Mouse (Mus musculus): ENCODE measurements around the gene 5730455P16Rik. TPM values are rescaled to one million over a fixed set of nuclear protein-coding genes. Genes with fewer than 3 reads are reported as not detected.
A peak's percentile ranks its signal among the peaks of the same experiment; 100 is the strongest.
"Not testable (repeated sequence)": the region's sequence is repeated elsewhere in the genome, so short reads cannot be mapped to it uniquely, and the experiment has no call there.

Gene 5730455P16Rik
- polyA plus RNA-seq, 1 experiment from 2014 or later = 32.2 TPM

GRCm38 (mm10) chr11:80395930-80396329, 18.1 kb upstream of the 5730455P16Rik start:
- H3K36me3 ChIP-seq = peaks cover 66% of the 10 kb centered on the region

GRCm38 (mm10) chr11:80391407-80392120, 13.7 kb upstream of the 5730455P16Rik start:
- H3K4me3 ChIP-seq (replicated peaks) = no peak overlapping the region
- peaks cover 66% of the 10 kb centered on the region for H3K36me3 ChIP-seq
- no peaks in the 10 kb centered on the region for H3K9me3 ChIP-seq
- H3K4me1 ChIP-seq (replicated peaks) = peaks cover 11% of the 10 kb centered on the region
- H3K27me3 ChIP-seq = no peaks in the 10 kb centered on the region
- ATAC-seq = no peak
- WGBS = 95% methylated on average over 2 of the region's 2 CpGs
- H3K4me2 ChIP-seq (replicated peaks) = no peak overlapping the region
- H3K9ac ChIP-seq (replicated peaks) = no peak overlapping the region
- H3K27ac ChIP-seq = no peak overlapping the region

More at GRCm38 (mm10) chr11:80395930-80396329, 18.1 kb upstream of the 5730455P16Rik start:
- no peak for ATAC-seq
- no peaks in the 10 kb centered on the region for H3K27me3 ChIP-seq
- no peak overlapping the region for H3K27ac ChIP-seq
- WGBS = 93% methylated on average over 3 of the region's 3 CpGs
- no peaks in the 10 kb centered on the region for H3K9me3 ChIP-seq
- no peaks in the 10 kb centered on the region for H3K4me1 ChIP-seq (replicated peaks)
- H3K4me3 ChIP-seq (replicated peaks) = no peak overlapping the region
- no peak overlapping the region for H3K4me2 ChIP-seq (replicated peaks)
- H3K9ac ChIP-seq (replicated peaks) = no peak overlapping the region

- H3K27me3 ChIP-seq = no peaks in the 10 kb centered on the region
- no peaks in the 10 kb centered on the region for H3K9me3 ChIP-seq
- 89% methylated on average over 1 of the region's 1 CpGs for WGBS
- H3K4me1 ChIP-seq (replicated peaks) = peaks cover 28% of the 10 kb centered on the region
- no peak overlapping the region for H3K9ac ChIP-seq (replicated peaks)
- H3K36me3 ChIP-seq = peaks cover 50% of the 10 kb centered on the region
- no peak for ATAC-seq
- no peak overlapping the region for H3K4me3 ChIP-seq (replicated peaks)
- H3K4me2 ChIP-seq (replicated peaks) = no peak overlapping the region
- H3K27ac ChIP-seq = no peak overlapping the region
These were observed 12.1 kb upstream of the 5730455P16Rik start for GRCm38 (mm10) chr11:80389885-80390284.

DNA sequence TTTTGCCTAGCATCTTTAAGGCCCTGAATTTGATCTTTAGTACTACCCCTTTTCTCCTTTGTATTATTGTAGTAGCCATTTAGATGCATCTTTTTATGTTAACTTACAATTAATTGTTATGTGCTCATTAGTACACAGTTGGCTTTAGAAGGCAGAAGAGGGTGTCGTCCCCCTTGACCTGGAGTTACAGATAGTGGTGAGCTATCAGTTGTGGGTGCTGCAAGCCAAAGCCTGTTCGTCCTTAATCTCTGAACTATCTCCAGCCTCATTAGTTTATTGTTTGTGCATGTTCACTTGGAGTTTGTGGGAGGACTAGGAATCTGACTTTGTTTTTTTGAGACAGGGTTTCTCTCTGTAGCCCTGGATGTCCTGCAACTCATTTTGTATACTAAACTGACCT, 9.0 kb upstream of the 5730455P16Rik start:
- ATAC-seq = no peak
- 90% methylated on average over 2 of the region's 2 CpGs for WGBS
- Histone ChIP-seq H3K27me3 (no peaks in the 10 kb centered on the region), H3K4me3 (replicated peaks) (peak overlapping the region; percentile 94), H3K36me3 (peaks cover 33% of the 10 kb centered on the region), H3K9me3 (no peaks in the 10 kb centered on the region), H3K4me2 (replicated peaks) (peak overlapping the region; percentile 99), H3K9ac (replicated peaks) (no peak overlapping the region), H3K27ac (no peak overlapping the region), H3K4me1 (replicated peaks) (peaks cover 41% of the 10 kb centered on the region)

GRCm38 (mm10) chr11:80385055-80385454, 7.2 kb upstream of the 5730455P16Rik start:
- Histone ChIP-seq H3K27ac (no peak overlapping the region; the same call in 1 of the 2 replicates), H3K4me1 (replicated peaks) (peaks cover 41% of the 10 kb centered on the region), H3K36me3 (peaks cover 25% of the 10 kb centered on the region), H3K4me2 (replicated peaks) (peak overlapping the region; percentile 99), H3K9ac (replicated peaks) (peak overlapping the region; percentile 98), H3K4me3 (replicated peaks) (peak overlapping the region; percentile 94), H3K9me3 (no peaks in the 10 kb centered on the region), H3K27me3 (no peaks in the 10 kb centered on the region)
- 60% methylated on average over 4 of the region's 4 CpGs for WGBS
- no peak for ATAC-seq

DNA sequence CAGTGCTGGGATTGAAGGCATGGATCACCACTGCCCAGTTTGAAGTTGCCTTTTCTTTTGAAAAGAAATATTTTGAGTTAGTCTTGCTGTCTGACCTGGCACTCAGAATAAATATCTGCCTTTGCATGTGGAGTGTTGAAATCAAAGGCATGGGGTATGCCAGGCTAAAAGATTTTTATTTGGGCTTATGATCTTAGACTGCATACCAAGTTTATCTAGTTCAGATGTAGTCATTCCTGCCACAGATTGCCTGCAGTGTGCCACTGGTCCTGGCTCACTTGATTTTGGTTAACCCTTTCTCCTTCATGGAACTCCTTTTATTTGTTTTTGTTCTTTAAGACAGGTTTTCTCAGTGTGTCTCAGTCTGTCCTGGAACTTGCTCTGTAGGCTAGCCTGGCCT, 6.6 kb upstream of the 5730455P16Rik start:
- Histone ChIP-seq H3K27ac (no peak overlapping the region), H3K4me2 (replicated peaks) (peak overlapping the region; percentile 99), H3K4me1 (replicated peaks) (peaks cover 41% of the 10 kb centered on the region), H3K4me3 (replicated peaks) (peak overlapping the region; percentile 94), H3K36me3 (peaks cover 20% of the 10 kb centered on the region), H3K9ac (replicated peaks) (peak overlapping the region; percentile 98), H3K9me3 (no peaks in the 10 kb centered on the region), H3K27me3 (no peaks in the 10 kb centered on the region)
- no peak for ATAC-seq

DNA sequence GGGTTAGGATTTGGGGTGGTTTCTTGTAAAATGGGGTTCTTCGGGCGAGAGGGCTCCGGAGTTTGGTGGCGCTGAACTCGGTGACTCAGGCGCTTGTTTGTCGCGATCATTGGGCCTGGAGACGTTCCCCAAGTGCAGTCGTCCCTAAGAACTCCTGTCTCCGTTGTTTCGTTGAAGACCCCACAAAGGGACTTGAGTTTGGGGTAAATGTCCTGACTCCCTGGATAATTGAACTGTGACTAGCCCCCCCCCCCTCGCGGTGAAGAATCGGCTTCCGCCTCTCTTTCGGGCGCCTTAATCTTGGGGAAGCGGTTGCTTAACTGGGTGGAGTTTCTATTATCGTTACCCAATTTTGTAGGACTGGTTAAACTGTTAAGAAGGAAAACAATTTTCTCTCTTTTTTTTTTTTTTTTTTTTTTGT, 5.8 kb upstream of the 5730455P16Rik start:
- no peaks in the 10 kb centered on the region for H3K27me3 ChIP-seq
- peak; percentile 15; the same call in 1 of the 2 replicates for ATAC-seq
- H3K4me1 ChIP-seq (replicated peaks) = peaks cover 41% of the 10 kb centered on the region
- peak overlapping the region; percentile 36 for H3K4me2 ChIP-seq (replicated peaks)
- H3K9ac ChIP-seq (replicated peaks) = peak overlapping the region; percentile 98
- peaks cover 14% of the 10 kb centered on the region for H3K36me3 ChIP-seq
- peak overlapping the region; percentile 90 for H3K27ac ChIP-seq
- no peaks in the 10 kb centered on the region for H3K9me3 ChIP-seq
- WGBS = under 1% methylated on average over 20 of the region's 20 CpGs
- H3K4me3 ChIP-seq (replicated peaks) = peak overlapping the region; percentile 94

DNA sequence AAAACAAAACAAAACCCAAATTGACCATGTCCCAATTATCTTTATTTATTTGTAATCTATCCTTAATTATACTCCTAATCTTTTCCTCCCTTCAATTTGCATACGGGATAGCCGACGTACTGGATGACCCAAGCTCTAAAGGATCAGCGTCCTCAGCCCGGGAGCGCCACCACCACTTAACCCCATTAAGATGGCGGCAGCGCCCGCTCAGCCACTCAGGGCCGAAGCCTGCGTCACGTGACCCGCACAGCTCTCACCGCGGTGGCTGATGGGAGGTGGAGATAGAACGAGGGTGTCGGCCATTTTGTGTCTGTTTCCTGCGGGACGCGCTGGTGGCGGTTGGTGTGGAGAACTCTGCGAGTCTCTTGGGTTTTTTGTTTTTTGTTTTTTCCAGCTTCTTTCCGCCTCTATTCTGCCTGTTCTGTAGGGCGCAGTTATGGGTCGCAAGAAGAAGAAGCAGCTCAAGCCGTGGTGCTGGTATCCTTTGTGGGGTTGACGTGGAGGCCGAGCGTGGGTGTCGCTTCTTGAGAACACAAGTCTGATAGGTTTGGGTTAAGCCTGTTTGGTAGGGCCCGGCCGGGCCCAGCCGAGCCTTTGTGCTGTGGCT, 5.3 kb upstream of the 5730455P16Rik start, which contains the start of gene Zfp207:
Gene Zfp207, plus strand, starts transcription at position 261 of the 607 bp plus-strand sequence.
- peak; percentile 95 for ATAC-seq
- Histone ChIP-seq H3K4me1 (replicated peaks) (peaks cover 43% of the 10 kb centered on the region), H3K27me3 (no peaks in the 10 kb centered on the region), H3K27ac (peak within 1 kb of the TSS; percentile 90), H3K4me3 (replicated peaks) (peak within 1 kb of the TSS; percentile 94), H3K9me3 (no peaks in the 10 kb centered on the region), H3K36me3 (peaks cover 9% of the 10 kb centered on the region), H3K4me2 (replicated peaks) (peak within 1 kb of the TSS; percentile 99), H3K9ac (replicated peaks) (peak within 1 kb of the TSS; percentile 98)
- 0% methylated on average over 33 of the region's 33 CpGs for WGBS

GRCm38 (mm10) chr11:80382626-80383018, 4.8 kb upstream of the 5730455P16Rik start:
- H3K27ac ChIP-seq = peak overlapping the region; percentile 90
- peak overlapping the region; percentile 94 for H3K4me3 ChIP-seq (replicated peaks)
- peaks cover 4% of the 10 kb centered on the region for H3K36me3 ChIP-seq
- H3K9ac ChIP-seq (replicated peaks) = peak overlapping the region; percentile 70
- ATAC-seq = peak; percentile 24
- 8% methylated on average over 12 of the region's 12 CpGs for WGBS
- H3K27me3 ChIP-seq = no peaks in the 10 kb centered on the region
- H3K4me1 ChIP-seq (replicated peaks) = peaks cover 41% of the 10 kb centered on the region
- H3K9me3 ChIP-seq = no peaks in the 10 kb centered on the region
- H3K4me2 ChIP-seq (replicated peaks) = peak overlapping the region; percentile 68

- H3K27ac ChIP-seq; H3K27me3 ChIP-seq; H3K36me3 ChIP-seq; H3K9ac ChIP-seq (replicated peaks); H3K4me2 ChIP-seq (replicated peaks); H3K4me3 ChIP-seq (replicated peaks); ATAC-seq; H3K9me3 ChIP-seq: not testable (repeated sequence)
- H3K4me1 ChIP-seq (replicated peaks) = peaks cover 21% of the 10 kb centered on the region
- WGBS = 97% methylated on average over 7 of the region's 7 CpGs
These were observed 1.4 kb upstream of the 5730455P16Rik start for GRCm38 (mm10) chr11:80379184-80379583.

GRCm38 (mm10) chr11:80378452-80379068, 726 bp upstream of the 5730455P16Rik start:
- WGBS = 66% methylated on average over 2 of the region's 2 CpGs
- not testable (repeated sequence) for H3K27me3 ChIP-seq, ATAC-seq, H3K9me3 ChIP-seq
- H3K4me2 ChIP-seq (replicated peaks) = peak overlapping the region; percentile 81
- H3K4me1 ChIP-seq (replicated peaks) = peaks cover 21% of the 10 kb centered on the region
- peak overlapping the region; percentile 96 for H3K27ac ChIP-seq
- peak overlapping the region; percentile 98 for H3K9ac ChIP-seq (replicated peaks)
- H3K36me3 ChIP-seq = peaks cover 15% of the 10 kb centered on the region
- peak overlapping the region; percentile 88 for H3K4me3 ChIP-seq (replicated peaks)

DNA sequence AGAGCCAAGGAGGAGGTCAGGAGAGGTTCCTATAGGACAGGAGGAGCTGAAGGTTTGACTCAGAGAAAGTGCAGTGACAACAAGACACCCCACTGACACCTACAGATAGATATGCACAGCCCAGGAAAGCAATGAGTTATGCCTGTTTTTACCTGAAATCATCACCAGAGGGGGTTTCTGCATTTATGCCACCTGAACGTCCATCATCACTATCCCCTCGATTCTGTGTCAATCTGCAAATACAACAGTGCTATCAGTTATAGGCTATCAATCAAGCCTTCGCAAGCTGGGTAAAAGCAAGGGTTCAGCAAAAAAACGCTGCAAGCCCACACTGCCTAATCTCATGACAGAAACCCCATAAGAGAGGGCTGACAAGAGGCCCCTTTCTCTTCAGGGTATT, 1.2 kb downstream of the 5730455P16Rik start:
- Histone ChIP-seq H3K27ac (no peak overlapping the region), H3K4me2 (replicated peaks) (peak overlapping the region; percentile 81; the same call in 1 of the 2 replicates), H3K4me3 (replicated peaks) (no peak overlapping the region), H3K4me1 (replicated peaks) (peaks cover 14% of the 10 kb centered on the region), H3K9ac (replicated peaks) (no peak overlapping the region), H3K36me3 (peaks cover 24% of the 10 kb centered on the region), H3K9me3 (no peaks in the 10 kb centered on the region), H3K27me3 (no peaks in the 10 kb centered on the region)
- 66% methylated on average over 4 of the region's 4 CpGs for WGBS
- ATAC-seq = no peak

Measured in midbrain, embryonic 13.5 days (tissue).